Mouse (Mus musculus) right cerebral cortex, postnatal 36 days (tissue): ENCODE data around the gene Gm28048.

Source experiments
- DNase-seq, 2 experiments: peaks; one replicate each; pipeline ENCODE4 v3.0.0; 2022; ENCODE audit warnings: low spot score in 2 of 2, mixed read lengths in 1 of 2

Gene Gm28048

DNA sequence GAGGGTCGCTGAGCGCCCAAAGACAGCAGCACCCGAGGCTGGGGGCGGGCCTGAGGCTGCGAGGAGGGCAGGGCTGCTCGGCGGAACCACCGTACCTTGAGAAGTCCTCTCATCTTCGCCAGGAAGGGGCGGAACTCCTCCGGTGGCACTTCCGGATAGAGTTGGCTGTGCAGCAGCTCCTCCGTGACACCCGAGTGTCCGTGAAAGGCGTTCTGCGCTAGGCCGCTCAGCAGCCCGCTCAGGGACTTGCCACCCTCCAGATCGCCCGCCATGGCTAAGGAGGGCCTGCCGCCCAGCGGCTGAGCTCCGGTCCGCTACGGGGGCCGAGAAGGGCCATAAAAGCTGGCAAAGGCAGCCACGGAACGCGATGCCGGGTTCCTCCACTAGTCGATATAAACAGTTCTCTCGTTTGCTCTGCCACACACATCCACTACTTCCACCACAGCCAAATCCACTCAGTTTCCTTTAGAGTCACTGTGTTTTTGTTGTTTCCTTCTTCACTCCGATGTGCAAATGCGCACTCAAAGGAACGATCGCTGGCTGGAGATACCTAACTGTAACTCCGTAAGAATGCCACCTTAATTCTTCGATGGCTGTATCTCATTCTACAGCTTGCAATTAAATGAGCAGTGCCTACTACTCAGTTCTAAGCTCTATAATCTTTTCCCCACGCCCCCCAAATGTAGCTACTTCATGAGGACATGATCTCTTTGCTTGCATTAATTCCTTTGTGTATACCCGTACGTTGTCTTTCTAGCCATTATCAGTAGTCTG is at the start of gene Gm28048, which contains the start of gene Commd1:
TSS of gene Gm28048 (minus strand) at position 107 of the 774 bp plus-strand sequence.
TSS of gene Commd1 (minus strand) at position 399 of the 774 bp plus-strand sequence.
- peak; percentile 89 to 91 for DNase-seq

DNA sequence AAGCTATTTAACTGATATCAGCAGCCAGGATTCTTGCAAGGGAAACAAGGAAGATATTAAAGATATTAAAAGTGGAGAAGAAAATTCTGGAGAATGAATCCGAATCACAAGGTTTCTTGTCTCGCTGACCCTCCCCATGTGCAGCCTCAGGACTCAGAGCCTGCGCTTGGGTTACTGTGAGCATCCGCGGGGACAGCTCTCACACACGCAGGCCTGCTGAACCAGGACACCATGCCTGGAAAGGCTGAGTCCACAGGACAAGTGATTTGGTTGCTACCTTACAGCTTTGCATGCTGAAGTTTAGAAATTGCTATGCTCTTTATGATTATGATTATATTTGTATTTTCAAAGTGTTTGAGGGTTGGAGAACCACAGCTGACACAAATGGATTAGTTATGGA is 47.5 kb upstream of the Gm28048 start:
- no peak for DNase-seq

DNA sequence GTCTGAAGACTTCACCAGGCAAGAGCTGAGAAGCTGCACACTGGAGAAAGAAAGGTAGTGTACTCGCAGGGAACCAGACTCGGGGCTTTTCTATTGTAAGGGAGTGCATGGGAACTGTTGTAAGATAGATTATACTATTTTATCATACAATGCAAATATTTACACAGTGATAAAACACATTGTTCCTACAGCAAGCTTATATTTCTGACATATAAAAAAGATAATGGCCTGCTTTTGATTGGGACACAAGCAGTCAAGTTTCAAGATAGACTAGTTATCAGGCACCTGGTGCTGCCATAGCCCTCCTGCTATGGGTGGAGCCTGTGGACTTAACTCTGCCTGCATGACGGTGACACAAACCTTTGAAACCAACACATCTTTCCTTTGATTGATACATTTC is 47.1 kb upstream of the Gm28048 start:
- no peak for DNase-seq

DNA sequence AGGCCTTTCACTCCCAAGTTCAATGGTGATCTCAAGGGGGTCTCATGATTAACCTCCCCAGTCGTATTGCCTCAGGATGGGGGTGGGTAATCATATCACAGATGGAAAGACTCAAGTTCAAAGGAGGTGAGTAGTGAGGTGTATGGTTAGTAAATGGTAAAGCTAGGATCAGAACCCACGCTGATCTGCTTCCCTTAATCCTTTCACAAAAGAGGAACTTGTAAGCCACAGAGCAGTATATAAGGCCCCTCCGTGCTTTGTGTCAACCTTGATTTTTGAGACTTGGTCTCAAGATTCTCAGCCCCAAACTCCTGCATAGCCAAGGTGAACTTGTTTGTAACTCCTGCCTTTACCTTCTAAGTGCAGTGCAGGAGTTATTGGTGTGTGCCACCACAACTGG is 42.3 kb upstream of the Gm28048 start:
- DNase-seq: no peak

DNA sequence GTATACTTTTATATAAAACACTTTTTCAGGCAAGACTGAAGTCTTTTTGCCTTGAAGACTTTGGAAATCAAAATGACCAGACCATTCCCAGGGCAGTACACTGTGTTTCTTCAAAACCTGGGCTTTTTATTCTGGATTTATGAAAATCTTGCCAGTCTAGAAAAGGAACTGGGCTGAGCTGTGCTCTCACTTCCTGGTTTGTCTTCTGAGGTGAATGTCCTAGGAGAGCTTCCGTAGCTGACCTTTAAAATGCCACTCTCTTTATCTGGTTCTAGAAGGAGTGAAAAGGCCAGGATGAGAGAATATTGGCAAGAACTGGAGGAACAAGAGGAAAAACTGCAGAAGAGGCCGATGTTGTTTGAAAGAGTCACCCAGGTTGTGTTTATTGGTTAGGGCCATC is 41.3 kb upstream of the Gm28048 start:
- DNase-seq: no peak

DNA sequence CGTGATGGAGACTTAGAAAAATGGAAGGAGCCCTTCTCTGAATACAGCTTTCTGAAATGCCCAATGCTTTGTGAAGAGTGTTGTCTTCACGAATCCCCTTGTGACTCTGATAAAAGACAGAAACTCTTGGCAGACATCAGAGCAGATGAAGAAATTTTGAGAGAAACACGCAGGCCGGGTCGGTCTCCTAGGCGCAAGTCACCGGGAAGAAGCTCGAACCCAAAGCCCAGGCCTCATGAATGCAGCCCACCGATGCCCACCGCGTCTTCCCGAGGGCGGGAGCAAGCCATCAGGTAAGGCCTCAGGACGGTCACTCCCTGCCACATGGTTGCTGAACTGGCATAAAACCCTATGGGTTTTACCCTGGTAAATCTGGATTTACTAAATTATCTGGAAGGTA is 39.0 kb upstream of the Gm28048 start:
- no peak for DNase-seq

DNA sequence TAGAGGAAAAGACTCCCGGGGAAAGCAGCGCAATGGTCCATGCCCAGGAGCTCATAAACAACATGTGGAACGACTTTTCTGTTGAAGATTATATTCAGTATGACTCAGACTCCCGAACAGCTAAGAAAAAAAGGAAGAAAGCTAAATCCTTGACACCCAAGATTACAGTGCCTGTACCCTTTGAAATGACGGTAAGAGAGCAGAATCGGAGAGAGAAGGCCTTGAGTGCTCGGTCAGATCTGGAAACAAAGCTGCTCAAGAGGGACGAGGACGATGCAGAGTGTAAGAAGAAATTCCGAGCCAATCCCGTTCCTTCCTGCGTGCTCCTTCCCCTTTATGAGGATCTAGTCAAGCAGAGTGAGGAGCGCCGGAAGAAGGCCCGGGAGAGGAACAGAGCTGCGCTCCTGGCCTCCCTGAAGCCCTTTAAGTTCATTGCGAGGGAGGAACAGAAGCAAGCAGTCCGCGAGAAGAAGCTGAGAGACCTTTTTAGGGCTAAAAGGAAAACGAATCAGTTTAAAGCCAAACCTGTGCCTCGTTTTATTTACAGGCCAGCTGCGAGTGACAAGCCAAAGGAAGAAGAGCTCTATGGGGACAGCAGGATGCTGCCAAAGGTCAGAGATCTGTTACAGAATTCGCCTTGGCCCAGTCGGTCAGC is 38.4 kb upstream of the Gm28048 start:
- DNase-seq: no peak

DNA sequence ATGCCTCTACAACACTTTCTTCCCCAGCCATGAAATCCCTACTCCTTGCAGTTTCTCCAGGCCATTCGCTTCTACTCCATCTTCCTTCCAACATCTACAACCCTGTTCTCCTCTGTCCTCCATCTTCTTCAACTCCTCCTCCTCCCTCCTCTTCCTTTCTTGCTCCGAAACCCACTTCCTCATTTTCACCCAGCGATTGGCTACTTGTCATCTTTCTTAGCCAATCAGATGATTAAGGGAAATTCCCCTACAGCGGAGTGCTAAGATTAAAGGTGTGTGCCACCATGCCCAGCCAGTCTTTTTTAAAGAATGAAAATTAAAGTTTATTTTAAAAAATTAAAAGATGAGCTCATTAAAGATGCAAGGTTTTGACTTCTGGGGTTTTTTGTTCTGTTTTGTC is 36.1 kb upstream of the Gm28048 start:
- no peak for DNase-seq

DNA sequence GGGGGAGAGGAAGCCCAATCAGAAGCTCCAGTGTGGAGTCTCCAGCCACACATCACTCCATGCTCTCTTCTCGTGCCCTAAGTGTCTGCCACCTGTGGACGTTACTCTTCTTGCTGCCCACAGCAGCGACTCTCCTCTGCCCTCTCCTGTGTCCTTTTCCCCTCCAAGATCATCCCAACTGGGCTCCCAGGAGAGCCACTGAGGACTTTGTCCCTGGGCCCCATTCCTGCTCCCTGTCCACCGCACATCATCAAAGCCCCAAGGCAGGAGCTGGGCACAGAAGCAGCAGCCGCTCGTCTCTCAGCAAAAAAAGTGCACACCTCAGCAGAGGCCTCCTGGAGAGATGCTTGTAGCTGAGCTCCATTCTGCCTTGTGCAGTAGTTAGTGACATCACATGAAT is 33.1 kb upstream of the Gm28048 start:
- no peak for DNase-seq

DNA sequence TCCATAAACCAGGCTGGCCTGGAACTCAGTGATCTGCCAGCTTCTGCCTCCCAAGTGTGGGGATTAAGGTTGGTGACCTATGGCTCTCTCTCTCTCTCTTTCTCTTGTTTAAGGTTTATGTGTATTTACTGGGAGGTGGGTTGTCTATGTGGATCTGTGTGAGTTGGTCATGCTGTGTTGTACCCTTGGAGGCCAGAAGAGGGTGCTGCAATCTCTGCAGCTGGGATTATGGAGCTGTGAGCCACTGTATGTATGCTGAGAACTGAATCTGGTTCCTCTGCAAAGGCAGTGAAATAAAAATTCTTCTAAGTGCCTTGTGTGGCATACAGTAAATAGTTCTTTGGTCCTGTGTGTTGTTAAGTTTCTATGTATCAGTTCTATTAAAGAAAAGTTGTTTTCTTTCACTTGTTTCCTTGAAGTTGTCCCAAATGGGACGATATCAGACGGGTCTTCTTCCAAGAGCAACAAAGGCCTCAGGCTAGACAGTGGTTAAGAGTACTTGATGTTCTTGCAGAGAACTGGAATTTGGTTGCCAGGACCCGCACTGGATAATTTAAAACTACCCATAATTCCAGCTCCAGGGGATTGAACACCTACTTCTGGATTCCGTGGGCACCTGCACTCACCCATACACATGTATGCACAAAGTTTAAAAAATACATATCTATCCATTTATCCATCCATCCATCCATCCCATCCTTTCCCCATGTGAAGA is 31.8 kb upstream of the Gm28048 start:
- no peak for DNase-seq

DNA sequence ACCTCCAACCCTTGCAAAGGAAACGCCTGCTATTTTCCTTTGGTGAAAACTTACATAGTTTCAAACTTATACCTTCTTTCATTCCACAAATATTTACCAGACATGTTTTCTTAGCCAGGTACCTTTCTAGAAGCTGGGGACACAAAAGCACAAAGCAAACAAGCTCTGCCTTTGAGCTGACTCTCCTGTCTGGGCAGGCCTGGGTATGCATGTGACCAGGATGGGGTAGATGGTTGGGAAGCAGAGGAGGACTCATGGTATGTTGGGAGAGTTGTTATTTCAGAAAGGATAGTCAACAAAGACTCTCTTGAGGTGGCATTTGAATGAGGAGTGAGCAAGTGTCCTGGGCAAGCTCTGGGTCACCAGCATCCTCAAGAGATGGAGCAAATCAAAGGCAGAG is 31.2 kb upstream of the Gm28048 start:
- DNase-seq: no peak

DNA sequence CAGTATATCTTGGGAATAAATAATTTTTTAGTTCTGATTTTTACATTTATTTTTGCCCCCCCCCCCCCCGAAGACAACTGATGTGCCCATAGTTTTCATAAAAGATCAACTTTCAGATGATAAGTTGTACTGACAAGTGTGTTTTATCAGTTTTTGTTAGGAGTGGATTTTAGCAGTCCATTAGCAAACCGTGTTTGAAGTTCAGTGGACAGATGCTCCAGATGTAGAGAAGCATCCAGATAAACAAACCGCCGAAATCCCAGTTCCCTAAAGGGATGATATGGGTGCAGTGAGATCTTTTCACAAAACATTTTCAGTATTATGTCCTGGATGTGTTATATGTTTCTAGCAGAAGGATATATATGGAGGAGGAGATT is 26.9 kb upstream of the Gm28048 start:
- DNase-seq: no peak

DNA sequence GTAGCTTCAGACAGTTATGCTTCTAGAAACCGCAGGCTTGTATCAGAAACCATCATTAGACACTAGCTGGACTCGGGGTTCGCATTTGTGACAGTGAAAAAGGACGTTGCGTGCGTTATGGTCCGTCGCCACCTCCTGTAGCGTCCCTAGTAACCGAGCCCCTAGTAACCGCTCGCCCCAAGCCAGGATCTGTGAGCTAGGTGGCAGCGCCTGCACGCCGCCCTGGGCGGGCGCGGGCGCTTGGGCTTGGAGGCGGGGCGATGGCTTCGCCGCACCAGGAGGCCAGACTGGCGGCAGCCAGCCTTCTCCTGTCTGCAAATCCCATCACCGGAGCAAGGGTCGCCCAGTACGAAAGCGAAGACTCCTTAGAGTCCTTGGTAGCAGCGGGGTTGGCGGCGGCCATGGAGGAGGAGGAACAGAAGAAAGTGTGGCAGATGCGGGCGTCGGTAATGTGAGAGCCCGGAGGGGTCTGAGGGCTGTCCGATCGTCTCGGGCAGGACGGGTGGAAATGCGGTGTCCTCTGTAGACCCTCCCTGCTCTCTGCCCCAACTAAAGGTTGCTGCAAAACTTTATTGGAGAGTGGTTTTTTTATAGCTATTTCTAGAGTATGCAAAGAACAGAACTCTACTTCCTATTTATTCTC is 26.4 kb upstream of the Gm28048 start:
- DNase-seq: peak; percentile 68 to 81

DNA sequence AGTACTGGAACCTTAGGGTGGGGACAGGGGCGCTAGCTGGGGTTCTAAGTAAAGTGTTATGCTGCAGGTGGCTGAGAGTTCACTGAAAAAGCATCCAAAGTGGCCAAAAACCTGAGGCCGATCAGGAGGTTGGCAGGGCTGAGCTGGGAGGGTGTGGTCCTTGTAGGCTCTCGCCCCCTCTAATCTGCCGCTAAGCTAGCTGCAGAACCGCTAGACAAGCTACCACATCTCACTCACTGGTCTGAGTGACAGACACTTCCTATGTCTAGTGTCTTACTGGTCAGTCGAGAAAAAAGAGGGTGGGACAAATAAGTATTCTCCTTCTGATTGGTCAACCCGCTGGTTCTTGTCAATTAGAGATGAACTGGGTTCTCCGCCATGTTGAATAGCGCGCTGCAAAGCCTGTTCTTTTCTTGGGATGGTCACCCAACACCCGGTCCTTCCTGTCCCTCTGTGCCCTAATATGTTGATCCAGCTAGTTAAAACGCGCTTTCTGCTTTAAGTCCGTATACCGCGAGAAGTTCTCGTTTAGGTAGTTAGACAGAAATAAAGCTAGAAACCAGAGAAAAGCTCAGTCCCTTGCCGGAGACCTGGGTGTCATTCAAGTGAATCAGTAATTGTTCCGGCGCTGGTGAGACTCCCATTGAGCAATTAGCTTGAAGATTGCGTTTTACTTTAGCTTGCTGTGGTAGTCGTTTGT is 25.7 kb upstream of the Gm28048 start, which contains the start of gene Fam161a:
TSS of gene Fam161a (plus strand) at position 51 of the 700 bp plus-strand sequence.
- DNase-seq: peak; percentile 75 to 86

DNA sequence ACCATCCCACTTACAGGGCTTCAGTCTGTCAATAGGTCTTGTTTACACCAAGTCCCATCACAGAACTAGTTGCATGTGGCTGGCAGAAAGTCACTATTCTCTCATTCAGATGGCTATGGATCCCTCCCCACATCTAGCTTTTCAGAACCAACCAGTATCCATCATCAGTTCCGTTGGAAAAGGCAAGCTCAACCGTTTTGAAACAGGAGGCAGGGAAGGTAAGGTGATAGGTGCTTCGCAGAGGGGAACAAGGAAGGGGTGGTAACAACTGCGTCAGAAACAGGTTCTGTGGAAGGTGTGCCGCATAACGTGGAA is 25.2 kb upstream of the Gm28048 start:
- DNase-seq: no peak

DNA sequence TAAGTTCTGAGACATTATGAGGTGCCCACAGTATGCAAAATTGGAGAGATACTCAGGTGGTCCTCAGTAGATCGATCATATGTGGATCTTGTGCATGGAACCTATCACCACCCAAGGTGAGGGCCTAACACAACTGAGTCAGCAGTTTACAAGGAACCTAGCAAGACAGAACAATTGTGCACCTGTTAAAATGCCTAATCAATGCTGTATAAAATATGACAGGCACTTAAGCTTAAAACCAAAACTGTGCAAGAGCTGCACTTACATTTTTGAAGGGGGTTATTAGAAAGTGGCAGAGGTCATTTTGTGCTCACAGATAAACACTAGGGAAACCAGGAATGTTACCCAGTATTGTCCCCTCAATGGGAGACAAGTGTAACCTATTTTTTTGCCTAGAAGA is 23.4 kb upstream of the Gm28048 start:
- DNase-seq: no peak

DNA sequence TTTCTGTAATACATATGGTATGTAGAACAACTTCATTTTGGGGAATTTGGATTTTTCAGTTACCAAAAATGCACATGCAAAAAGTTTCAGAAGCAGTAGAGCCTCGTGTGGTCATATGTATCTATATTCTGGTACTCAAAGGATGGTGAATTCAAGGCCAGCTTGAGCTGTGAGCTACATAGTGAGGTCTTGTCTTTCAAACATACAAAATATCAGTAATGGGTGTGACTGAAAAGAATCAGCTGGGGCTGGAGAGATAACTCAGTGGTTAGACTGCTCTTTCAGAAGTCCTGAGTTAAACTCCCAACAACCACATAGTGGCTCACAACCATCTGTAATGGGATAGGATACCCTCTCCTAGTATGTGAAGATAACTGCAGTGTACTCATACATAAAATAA is 16.4 kb upstream of the Gm28048 start:
- no peak for DNase-seq

DNA sequence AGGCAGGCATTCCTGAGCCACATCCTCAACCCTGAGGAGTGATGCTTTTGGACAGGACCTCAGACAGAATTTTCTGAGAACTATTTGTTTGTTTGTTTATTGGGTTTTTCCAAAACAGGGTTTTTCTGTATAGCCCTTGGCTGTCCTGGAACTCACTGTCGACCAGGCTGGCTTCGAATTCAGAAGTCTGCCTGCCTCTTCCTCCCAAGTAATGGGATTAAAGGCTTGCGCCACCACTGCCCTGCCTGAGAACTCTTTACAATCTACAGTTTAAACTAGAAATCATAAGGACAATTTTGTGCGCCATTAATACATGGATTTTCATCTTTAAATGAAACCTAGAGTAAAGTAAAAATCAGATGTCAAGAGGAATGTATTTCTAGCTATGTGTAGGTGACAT is 13.6 kb upstream of the Gm28048 start:
- DNase-seq: no peak

DNA sequence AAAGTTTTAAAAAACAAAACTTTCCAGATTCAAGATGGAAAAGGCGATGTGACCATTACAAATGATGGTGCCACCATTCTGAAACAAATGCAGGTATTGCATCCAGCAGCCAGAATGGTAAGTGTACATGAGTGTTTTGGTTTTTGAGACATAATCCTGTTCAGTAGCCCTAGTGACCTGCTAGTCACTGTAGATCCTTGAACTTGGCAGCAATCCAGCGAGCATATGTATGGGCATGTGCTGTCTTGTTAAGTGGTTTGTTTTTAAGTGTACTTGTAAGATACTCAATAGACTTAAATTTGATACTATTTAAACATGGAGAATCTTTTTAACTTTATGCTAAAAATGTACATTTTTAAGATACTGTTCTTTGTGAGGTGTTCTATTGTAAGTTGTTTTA is 12.4 kb upstream of the Gm28048 start:
- no peak for DNase-seq

DNA sequence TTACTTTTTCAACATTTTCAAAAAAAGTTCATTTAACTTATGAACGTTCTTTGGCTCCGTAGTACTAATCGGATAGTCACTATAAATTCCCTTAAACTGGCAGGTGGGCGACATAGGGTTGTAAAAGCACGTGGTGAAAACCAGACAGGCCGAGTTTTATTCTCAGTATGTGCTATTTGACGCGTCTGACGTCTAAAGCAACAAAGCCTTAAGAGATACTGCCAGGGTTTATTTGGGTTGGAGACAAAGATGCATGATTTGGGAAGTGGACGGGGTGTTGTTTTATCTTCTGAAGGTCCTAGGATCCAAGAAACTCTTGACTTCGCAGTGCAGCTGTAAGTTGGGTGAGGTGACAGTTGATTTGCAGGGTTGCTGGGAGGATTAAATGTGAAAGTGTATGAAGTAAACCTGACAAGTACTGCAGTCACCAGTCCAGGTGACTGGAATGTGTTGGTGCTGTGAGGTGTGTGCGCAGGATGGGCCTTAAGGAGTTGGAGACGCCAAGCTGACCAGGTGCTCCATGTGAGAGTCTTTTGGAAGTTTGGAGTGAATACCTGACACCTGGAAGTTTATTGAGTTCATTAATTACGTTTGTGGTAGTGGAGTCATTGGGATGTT is 9.4 kb upstream of the Gm28048 start:
- no peak for DNase-seq

DNA sequence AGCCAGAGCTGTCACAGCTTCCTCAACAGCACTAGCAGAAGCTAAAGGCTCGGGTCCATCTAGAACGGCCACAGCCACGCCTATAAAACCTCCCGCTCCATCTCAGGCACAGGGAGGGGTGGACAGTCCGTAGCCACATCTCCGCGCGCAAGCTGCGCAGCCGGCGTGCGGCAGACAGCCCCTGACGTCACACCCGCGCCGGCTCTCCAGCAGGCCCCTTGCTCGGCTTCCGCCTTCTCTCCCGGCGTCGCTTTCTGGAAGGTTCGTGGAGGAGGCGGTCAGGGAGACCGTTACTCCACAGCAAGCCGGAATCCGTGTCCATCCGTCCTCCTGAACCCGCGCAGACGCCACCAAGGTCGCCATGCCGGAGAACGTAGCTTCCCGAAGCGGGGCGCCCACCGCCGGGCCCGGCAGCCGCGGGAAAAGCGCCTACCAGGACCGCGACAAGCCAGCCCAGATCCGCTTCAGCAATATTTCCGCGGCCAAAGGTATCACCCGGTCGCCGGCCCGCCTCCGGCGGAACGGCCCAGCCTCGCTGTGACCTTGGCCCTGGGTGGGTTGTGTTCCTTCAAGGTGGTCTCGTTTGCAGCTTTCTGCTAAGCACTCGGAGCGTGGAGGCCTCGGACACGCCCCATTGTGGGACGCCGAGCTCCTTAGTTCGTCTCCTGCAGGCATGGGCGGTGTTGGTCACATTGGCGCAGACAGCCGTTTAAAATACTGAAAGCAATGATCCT is 8.7 kb upstream of the Gm28048 start, which contains the start of gene Cct4:
TSS of gene Cct4 (plus strand) at position 127 of the 734 bp plus-strand sequence.
- peak; percentile 91 for DNase-seq
